Mouse (Mus musculus) embryonic fibroblast, embryonic 13.5 days (primary cell): ENCODE measurements around the gene Akr1b3.

Source experiments
- CTCF ChIP-seq: IDR thresholded peaks from 2 replicates; pipeline ENCODE4 v1.5.1; 2011; ENCODE audit warnings: mild to moderate bottlenecking, control low read depth, low read length, moderate library complexity, borderline replicate concordance; ENCODE audit not compliant: insufficient read depth
- POLR2A ChIP-seq: IDR thresholded peaks from 2 replicates; pipeline ENCODE4 v1.6.1; 2011; ENCODE audit warnings: low read depth, mild to moderate bottlenecking, control low read depth, low read length, moderate library complexity

- no peak for TF ChIP-seq CTCF
- no peak for TF ChIP-seq POLR2A
Measured at GRCm38 (mm10) chr6:34334673-34335072, 17.4 kb upstream of the Akr1b3 start.
